Mouse (Mus musculus): ENCODE data around the gene Commd6. TPM values are rescaled to one million over a fixed set of nuclear protein-coding genes. Genes with fewer than 3 reads are reported as not detected.

The Commd6 gene
- polyA plus RNA-seq, 1 experiment, result 21.7 TPM

Other genes starting within 250 kb of the Commd6 start
- gene Tbc1d4, start 31.5 kb downstream of the Commd6 start, polyA plus RNA-seq (2012; rRNA removed), result 2.6 and 3.0 TPM in 2 replicates
- gene Uchl3, start 13.3 kb upstream of the Commd6 start, polyA plus RNA-seq (2012; rRNA removed), result 14.8 and 15.9 TPM in 2 replicates
- 0.38 and 0.53 TPM in 2 replicates for gene Gm9922, start 89.1 kb upstream of the Commd6 start, polyA plus RNA-seq (2012; rRNA removed)
- 56.0 and 105 TPM in 2 replicates for gene Lmo7, start 89.3 kb upstream of the Commd6 start, polyA plus RNA-seq (2012; rRNA removed)